Mouse (Mus musculus): ENCODE data around the gene Spock2. TPM values are rescaled to one million over a fixed set of nuclear protein-coding genes. Genes with fewer than 3 reads are reported as not detected.

The Spock2 gene
- total and polyA plus RNA-seq, 2 experiments from 2014 or later = 5.2 to 18.4 TPM

DNA sequence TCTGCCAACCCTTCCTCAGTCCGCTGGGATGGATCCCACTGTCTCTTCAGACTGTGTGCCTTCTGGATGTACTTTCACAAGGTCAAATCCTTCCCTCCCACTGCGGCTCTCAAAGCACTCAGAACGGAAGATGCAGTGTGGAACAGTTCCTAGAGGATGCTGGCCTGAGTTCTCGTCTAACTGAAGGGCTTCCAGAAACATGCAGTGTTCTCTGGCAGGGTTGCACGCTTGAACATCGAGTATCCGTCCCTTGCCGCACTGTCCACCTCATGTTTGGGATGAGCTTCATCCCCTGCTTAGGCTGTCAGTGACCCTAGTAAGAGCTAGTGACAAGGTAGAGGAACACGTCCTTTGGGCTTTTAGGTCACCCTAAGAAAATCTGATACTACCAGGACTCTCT lies 8.9 kb upstream of the Spock2 start:
- Histone ChIP-seq H3K4me3 (ENCODE audit: low read depth, low read length) (no peak overlapping the region), H3K9me3 (replicated peaks; ENCODE audit: control insufficient read depth, low read length) (no peaks in the 10 kb centered on the region), H3K27ac (ENCODE audit: low read depth) (no peak overlapping the region), H3K9ac (replicated peaks; ENCODE audit: low read depth, low read length) (no peak overlapping the region), H3K36me3 (replicated peaks; ENCODE audit: control insufficient read depth, insufficient read depth, low read length) (peaks cover 7% of the 10 kb centered on the region; the same call in 1 of the 2 replicates), H3K27me3 (ENCODE audit: control insufficient read depth, insufficient read depth, low read length) (no peaks in the 10 kb centered on the region), H3K4me2 (ENCODE audit: low read depth, low read length) (no peak overlapping the region), H3K4me1 (ENCODE audit: control insufficient read depth, insufficient read depth) (no peaks in the 10 kb centered on the region)
- no peak for ATAC-seq (ENCODE audit: insufficient read depth, low read depth)
- WGBS = 88% methylated on average over 9 of the region's 9 CpGs
- TF ChIP-seq CTCF (IDR thresholded peaks at IDR 0.05; ENCODE audit: low read depth) (no peak), EP300 (IDR thresholded peaks at IDR 0.05; ENCODE audit: low read depth) (no peak)
- no peak for DNase-seq (ENCODE audit: low spot score)

DNA sequence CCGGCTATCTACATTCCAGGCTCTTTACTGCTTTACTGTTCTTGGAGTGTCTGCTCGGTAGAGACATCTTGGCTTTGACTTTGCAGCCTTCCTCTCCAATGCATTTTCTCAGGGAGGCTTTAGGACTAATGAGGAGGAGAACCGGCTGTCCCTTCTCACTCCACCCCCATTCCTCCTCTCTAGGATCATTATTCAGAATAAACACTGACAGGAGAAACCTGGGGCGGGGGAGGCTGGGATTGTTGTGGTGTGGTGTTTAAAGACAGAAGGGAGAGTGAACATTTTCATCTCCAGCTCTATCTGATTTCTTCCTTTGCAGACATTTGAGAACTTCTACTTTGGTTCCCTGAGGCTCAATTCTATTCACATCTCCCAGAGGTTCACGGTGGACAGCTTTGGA lies 8.2 kb upstream of the Spock2 start:
- Histone ChIP-seq H3K36me3 (replicated peaks; ENCODE audit: control insufficient read depth, insufficient read depth, low read length) (peaks cover 7% of the 10 kb centered on the region; the same call in 1 of the 2 replicates), H3K4me2 (ENCODE audit: low read depth, low read length) (no peak overlapping the region), H3K4me3 (ENCODE audit: low read depth, low read length) (no peak overlapping the region), H3K9ac (replicated peaks; ENCODE audit: low read depth, low read length) (no peak overlapping the region), H3K27ac (ENCODE audit: low read depth) (no peak overlapping the region), H3K4me1 (ENCODE audit: control insufficient read depth, insufficient read depth) (no peaks in the 10 kb centered on the region), H3K9me3 (replicated peaks; ENCODE audit: control insufficient read depth, low read length) (no peaks in the 10 kb centered on the region), H3K27me3 (ENCODE audit: control insufficient read depth, insufficient read depth, low read length) (no peaks in the 10 kb centered on the region)
- WGBS = 86% methylated on average over 5 of the region's 5 CpGs
- DNase-seq (ENCODE audit: low spot score) = no peak
- no peak for ATAC-seq (ENCODE audit: insufficient read depth, low read depth)
- TF ChIP-seq CTCF (IDR thresholded peaks at IDR 0.05; ENCODE audit: low read depth) (no peak), EP300 (IDR thresholded peaks at IDR 0.05; ENCODE audit: low read depth) (no peak)

DNA sequence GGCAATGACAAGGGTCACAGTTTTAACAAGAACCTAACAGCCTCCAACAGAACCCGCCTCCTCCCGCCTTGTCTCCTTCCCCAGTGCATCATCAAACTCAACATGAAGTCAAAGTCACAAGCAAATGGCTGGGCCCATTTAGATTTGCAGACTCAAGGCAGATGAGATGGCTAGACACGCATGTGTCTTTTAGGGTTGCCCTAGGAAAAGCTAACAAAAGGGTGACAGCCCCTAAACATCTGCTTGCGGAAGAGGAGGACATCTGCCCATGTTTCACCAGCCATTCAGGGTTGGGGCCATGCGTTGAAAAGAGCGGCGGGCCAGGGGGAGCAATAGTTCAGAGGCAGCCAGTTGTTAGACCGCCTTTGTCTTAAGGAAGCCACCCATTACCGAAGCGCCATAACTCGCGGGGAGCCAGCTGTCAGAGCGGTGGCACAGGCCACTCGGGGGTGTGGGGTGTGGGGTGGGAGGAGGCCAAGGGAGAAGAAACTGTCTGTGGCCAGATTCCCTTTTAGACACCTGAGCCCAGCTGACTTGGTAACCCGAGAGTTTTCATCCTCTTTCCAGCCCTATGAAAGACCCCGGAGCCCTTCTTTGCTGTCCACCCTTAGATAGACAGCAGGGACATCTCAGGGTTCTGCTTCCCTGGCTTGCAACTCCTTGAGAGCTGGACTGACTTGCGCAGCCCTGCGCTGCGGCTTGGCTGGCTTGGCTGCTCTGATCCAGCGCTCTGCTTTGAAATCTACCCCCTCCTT lies 451 bp upstream of the Spock2 start:
- H3K36me3 ChIP-seq (replicated peaks; ENCODE audit: control insufficient read depth, insufficient read depth, low read length) = no peaks in the 10 kb centered on the region
- no peak overlapping the region for H3K9ac ChIP-seq (replicated peaks; ENCODE audit: low read depth, low read length)
- H3K4me3 ChIP-seq (ENCODE audit: low read depth, low read length) = peak overlapping the region; percentile 51
- WGBS = 37% methylated on average over 20 of the region's 20 CpGs
- TF ChIP-seq EP300 (IDR thresholded peaks at IDR 0.05; ENCODE audit: low read depth) = no peak
- no peak for TF ChIP-seq CTCF (IDR thresholded peaks at IDR 0.05; ENCODE audit: low read depth)
- no peak for ATAC-seq (ENCODE audit: insufficient read depth, low read depth)
- DNase-seq (ENCODE audit: low spot score) = no peak
- peaks cover 5% of the 10 kb centered on the region; the same call in 1 of the 2 replicates for H3K4me1 ChIP-seq (ENCODE audit: control insufficient read depth, insufficient read depth)
- H3K27ac ChIP-seq (ENCODE audit: low read depth) = no peak overlapping the region
- no peaks in the 10 kb centered on the region for H3K9me3 ChIP-seq (replicated peaks; ENCODE audit: control insufficient read depth, low read length)
- peak overlapping the region; percentile 79 for H3K4me2 ChIP-seq (ENCODE audit: low read depth, low read length)
- peaks cover 60% of the 10 kb centered on the region for H3K27me3 ChIP-seq (ENCODE audit: control insufficient read depth, insufficient read depth, low read length)

DNA sequence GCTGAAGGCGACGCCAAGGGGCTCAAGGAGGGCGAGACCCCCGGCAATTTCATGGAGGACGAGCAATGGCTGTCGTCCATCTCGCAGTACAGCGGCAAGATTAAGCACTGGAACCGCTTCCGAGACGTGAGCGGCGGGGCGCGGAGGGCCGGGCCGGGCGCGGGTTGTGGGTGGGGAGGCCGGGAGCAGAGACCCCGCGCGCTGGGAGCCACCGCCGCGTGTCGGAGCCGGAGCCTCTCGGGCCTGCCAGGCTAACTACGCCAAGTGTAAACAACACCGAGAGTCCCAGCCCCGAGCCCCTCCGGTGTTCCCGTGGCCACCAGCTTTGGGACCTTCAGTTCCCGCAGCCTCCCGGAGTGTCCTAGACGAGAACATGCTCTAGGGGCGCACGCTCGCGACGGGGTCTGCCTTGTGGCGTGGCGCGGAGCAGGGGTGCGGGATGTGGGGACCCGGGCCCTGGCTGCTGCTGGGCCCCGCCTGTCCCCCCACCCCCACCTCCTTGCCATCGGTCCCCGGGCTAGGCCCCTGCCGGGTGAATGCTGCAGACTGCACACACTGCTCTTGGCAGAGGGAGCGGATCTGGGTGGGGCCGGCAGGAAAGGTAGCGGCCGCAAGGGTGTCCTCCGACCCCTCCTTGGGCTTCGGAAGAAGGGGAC lies 640 bp downstream of the Spock2 start:
- DNase-seq (ENCODE audit: low spot score) (peak; percentile 38), ATAC-seq (ENCODE audit: insufficient read depth, low read depth) (peak; percentile 77)
- Histone ChIP-seq H3K27me3 (ENCODE audit: control insufficient read depth, insufficient read depth, low read length) (peaks cover 70% of the 10 kb centered on the region), H3K9me3 (replicated peaks; ENCODE audit: control insufficient read depth, low read length) (no peaks in the 10 kb centered on the region), H3K27ac (ENCODE audit: low read depth) (no peak overlapping the region), H3K4me1 (ENCODE audit: control insufficient read depth, insufficient read depth) (peaks cover 5% of the 10 kb centered on the region; the same call in 1 of the 2 replicates), H3K36me3 (replicated peaks; ENCODE audit: control insufficient read depth, insufficient read depth, low read length) (no peaks in the 10 kb centered on the region), H3K9ac (replicated peaks; ENCODE audit: low read depth, low read length) (peak overlapping the region; percentile 59), H3K4me2 (ENCODE audit: low read depth, low read length) (peak overlapping the region; percentile 79), H3K4me3 (ENCODE audit: low read depth, low read length) (peak overlapping the region; percentile 51)
- TF ChIP-seq CTCF (IDR thresholded peaks at IDR 0.05; ENCODE audit: low read depth) (no peak; the same call in 1 of the 2 replicates), EP300 (IDR thresholded peaks at IDR 0.05; ENCODE audit: low read depth) (no peak)
- under 1% methylated on average over 57 of the region's 57 CpGs for WGBS

DNA sequence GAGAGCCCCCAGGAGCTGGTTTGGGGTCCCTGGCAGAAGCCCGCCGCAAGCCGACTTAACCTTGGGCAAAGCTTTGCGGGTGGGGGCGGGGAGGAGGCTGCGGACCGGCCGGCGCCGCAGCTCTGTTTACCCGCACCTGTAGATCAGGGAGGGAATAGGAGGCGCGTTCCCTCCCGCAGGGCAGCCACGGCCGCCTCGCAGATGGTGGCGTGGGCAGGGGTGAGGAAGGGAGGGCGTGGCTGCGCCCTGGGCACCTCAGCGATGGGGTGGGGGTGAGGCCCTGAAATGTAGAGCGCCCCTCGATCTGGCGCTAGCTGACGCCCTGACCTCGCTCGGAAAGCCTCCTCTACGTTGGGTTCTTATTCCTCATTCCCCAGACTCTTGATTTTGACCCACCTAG lies 1.4 kb downstream of the Spock2 start:
- no peak for TF ChIP-seq EP300 (IDR thresholded peaks at IDR 0.05; ENCODE audit: low read depth)
- TF ChIP-seq CTCF (IDR thresholded peaks at IDR 0.05; ENCODE audit: low read depth) = no peak
- H3K36me3 ChIP-seq (replicated peaks; ENCODE audit: control insufficient read depth, insufficient read depth, low read length) = no peaks in the 10 kb centered on the region
- H3K9me3 ChIP-seq (replicated peaks; ENCODE audit: control insufficient read depth, low read length) = no peaks in the 10 kb centered on the region
- peaks cover 71% of the 10 kb centered on the region for H3K27me3 ChIP-seq (ENCODE audit: control insufficient read depth, insufficient read depth, low read length)
- ATAC-seq (ENCODE audit: insufficient read depth, low read depth) (no peak), DNase-seq (ENCODE audit: low spot score) (no peak)
- peak overlapping the region; percentile 79 for H3K4me2 ChIP-seq (ENCODE audit: low read depth, low read length)
- H3K27ac ChIP-seq (ENCODE audit: low read depth) = no peak overlapping the region
- H3K9ac ChIP-seq (replicated peaks; ENCODE audit: low read depth, low read length) = peak overlapping the region; percentile 59
- peak overlapping the region; percentile 51 for H3K4me3 ChIP-seq (ENCODE audit: low read depth, low read length)
- H3K4me1 ChIP-seq (ENCODE audit: control insufficient read depth, insufficient read depth) = peaks cover 5% of the 10 kb centered on the region; the same call in 1 of the 2 replicates
- 6% methylated on average over 27 of the region's 28 CpGs for WGBS
